Mouse (Mus musculus) kidney, adult 9 months (tissue): ENCODE data around the gene Manba.

Experiments
- DNase-seq: peaks from one replicate; pipeline ENCODE4 v3.0.0; 2022

Gene Manba

GRCm38 (mm10) chr3:135546212-135546923, 61.0 kb downstream of the Manba start:
- DNase-seq, result no peak

GRCm38 (mm10) chr3:135547298-135547697, 61.9 kb downstream of the Manba start:
- no peak for DNase-seq

DNA sequence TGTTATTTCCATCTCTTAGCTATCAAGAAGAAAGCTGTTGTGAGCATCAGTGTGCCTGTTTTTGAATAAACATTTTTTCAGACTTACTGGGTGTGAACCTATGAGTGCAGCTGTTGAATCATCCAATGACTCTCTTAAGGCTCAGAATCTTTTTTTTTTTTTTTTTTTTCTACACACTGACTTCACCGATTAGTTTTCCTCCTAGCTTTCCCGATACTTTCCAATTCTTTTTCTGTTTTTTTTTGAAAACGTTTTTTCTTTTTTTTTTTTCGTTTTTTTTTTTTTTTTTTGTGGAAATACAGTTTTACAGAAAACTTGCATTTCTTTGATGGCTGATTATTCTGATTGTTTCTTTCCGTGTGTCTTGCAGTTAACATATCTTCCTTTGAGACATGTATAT, 67.5 kb downstream of the Manba start:
- DNase-seq, result no peak

DNA sequence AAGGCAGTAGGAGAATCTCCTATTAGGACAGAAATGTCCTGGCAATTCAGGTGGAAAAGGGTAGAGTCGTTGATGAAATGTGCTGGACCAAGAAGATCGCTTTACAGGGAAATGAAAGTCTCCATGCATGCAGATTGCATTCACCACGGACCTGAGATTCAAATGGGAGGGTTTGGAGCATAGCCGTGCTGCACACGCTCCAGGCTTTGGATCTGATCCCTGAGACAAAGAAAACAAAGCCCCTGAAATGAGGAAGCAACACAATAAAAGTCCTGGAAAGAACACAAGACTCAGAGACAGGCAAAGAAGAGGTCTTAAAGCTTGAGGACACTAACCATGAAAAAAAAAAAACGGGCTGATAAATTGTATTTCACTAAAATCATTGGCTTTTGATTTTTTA, 69.8 kb downstream of the Manba start:
- DNase-seq, result no peak

DNA sequence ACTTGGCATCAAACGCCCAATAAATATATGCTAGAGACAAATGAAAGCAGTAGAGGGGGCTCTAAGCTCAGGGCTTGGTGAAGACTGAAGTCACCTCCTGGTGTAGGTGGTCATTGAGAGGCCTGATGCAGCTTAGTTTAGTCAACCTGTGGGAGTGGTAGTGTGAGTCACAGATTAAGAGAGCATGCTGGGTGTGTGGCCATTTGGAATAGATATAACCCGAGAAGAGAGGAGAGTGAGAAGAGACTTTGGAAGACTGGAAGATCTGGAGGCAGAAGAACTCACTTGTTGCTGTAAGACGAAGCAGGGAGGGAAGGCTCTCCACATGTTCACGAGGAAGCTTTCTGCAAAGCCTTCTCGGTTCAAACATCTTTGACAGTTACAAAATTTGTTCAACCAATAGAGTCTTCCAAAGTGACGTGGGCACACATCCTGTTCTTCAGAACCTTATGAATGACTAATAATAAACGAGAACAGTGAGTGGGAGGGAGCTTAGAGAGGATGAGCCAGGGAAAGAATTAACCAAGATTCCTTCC, 70.7 kb downstream of the Manba start:
- no peak for DNase-seq

- no peak for DNase-seq
Observed at GRCm38 (mm10) chr3:135556851-135557662, 71.6 kb downstream of the Manba start.

- DNase-seq, result no peak
Observed at GRCm38 (mm10) chr3:135562036-135562435, 76.6 kb downstream of the Manba start.

GRCm38 (mm10) chr3:135563163-135563689, 77.8 kb downstream of the Manba start:
- DNase-seq, result no peak

DNA sequence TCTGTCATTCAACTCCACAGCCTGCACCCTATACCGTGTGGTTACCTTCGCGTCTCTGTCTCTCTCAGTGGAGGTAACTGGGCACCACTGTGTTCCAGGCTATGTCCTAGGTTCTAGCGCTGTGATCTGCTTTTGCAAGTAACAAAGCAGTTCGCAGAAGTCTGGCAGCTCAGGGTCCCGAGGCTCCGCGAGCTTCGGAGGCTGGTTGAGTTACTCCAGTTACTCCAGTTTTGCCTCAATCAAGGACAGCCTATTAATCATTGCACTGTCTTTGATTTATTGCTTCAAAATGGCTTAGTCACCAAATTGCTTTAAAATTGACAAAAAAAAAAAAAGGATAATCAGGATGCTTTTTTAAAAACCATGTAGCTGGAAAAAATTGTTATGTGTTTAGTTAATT, 79.3 kb downstream of the Manba start:
- no peak for DNase-seq

GRCm38 (mm10) chr3:135565306-135565705, 79.9 kb downstream of the Manba start:
- DNase-seq, result no peak

GRCm38 (mm10) chr3:135567888-135568287, 82.5 kb downstream of the Manba start:
- DNase-seq, result no peak

DNA sequence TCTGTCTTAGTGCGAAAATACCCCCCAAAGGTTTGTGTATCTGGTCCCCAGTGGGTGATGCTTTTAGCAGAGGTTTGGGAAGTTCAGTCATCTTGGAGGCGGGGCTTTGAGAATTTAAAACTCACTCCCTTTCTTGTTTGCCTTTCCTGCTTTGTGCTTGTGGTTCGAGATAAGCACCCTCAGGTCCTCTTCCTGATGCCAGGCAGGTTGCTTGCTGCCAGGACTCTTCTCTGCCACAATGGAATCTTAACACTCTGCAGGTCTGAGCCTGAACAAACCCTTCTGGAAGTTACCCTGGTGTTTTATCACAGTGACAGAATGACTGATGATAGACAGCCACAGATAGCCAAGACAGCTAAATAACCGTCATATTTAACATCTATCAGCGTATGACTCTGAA, 83.2 kb downstream of the Manba start:
- no peak for DNase-seq

GRCm38 (mm10) chr3:135571540-135571939, 86.1 kb downstream of the Manba start:
- peak; percentile 52 for DNase-seq

- DNase-seq, result peak; percentile 24
Observed at GRCm38 (mm10) chr3:135573051-135573450, 87.6 kb downstream of the Manba start.

- DNase-seq, result no peak
Observed at GRCm38 (mm10) chr3:135575126-135575525, 89.7 kb downstream of the Manba start.

- no peak for DNase-seq
Observed at GRCm38 (mm10) chr3:135578588-135579140, 93.3 kb downstream of the Manba start.

DNA sequence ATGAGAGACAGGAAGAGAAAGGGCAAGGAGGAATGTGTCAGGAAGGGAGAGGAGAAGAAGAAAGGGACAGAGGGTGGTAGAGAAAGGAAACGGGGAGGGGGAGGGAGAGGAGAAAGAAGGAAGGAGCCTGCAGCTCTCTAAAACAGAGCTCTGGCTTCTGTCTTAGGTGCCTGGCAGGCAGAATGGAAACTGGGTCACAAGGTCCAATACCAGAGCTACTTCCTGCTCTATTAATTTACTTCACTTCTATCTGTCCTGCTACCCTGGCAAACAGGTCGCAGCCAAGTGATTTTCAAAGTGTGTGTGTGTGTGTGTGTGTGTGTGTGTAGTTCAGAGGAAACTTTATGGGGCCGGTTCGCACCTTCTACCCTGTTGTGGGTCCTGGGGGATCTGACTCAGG, 93.8 kb downstream of the Manba start:
- no peak for DNase-seq

DNA sequence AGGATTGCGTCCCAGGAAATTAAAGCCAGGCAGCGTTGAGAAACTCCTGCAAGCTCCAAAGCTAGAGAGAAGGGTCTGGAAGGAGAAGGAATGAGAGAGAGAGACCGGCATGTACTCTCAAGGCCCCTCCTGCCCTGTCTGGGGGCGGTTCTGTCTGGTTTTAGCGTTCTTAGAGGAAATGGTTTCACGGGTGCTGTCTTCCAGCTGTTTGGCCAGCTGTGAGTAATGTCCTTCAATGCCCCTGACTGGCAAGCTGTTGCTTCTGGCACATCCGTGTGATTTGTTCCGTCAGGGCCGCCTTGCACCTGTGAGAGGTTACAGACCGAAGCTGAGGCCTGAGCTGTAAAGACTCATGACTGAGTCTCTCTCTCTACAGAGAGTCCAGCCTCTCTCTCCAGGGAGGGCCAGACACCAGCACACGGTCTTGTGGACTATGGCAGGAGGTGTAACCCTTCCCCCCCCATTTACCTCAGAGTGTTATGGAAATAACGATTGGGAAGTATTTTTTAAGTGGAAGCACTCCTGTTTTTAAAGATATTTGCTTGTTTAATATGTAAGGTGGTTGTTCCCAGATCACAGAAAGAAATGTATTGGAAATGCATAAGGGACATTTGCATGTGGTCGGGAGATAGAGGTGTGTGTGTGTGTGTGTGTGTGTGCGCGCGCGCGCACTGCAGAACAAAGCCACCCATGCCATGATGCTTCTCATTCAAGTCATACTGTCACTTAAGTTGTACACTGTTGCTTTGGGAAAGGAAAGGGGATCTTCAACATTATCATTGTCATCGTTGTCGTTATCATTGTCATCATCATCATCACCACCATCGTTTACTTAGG, 95.2 kb downstream of the Manba start:
- DNase-seq, result no peak

DNA sequence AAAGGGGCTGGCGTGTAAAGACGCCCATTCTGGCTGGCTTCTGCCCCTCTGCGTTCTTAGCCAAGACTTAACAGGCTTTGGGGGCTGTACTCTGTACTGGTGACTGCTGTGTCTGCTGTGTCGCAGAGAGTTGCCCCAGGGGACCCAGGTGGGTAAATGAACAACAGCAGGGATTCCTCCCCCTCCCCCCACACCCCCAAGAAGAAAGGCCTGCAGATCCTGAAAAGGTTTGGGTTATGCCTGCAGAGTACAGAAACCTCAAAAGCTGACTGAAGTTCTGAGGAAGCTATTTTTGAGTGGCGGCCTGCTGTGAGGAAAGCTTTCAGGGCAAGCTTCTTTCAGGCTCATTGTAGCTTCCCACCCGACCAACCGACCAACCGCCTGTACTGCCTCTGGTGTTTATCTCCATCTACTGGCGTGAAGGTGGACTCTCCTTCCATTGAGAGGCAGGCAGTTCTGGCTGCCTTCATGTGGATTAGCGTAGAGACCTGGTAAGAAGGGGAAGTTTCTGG, 96.3 kb downstream of the Manba start:
- no peak for DNase-seq

DNA sequence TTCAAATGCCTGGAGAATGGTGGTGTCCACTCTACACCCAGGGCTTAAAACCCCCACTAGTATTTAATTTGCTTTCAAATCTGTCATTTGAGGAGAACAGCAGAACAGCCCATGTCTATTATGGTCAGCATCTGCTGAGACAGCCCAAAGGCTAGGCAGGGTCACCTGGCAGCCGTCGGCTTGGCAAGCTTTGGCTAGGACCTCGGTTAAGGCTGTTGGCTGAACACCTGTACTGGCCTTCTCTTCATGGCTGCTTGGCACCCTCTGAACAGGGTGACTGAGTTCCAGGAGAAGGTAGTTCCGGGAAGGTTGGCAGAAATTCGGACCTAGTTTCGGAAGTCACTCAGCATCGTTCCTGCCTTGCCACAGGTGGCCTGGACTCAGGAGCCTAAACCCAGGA, 96.8 kb downstream of the Manba start:
- DNase-seq, result no peak

GRCm38 (mm10) chr3:135585482-135585881, 100.1 kb downstream of the Manba start:
- DNase-seq, result no peak

DNA sequence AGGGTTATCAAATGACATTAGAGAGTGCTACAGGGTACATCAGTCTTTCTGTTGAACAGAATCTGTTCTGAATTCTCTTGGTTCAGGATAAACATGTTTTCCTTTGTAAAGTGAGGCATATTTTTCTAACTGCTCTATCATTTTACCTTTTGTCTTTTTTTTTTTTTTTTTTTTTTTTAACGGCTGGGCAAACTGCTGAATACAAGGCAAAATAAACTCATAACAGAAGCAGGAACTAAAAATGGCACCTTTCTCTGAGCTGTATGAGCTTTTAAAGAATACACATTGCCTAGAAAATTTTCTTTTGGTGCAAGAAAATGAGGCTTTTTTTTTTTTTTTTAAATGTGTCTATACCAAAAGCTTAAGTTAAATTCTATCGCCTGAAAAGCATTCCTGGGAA, 100.6 kb downstream of the Manba start:
- DNase-seq, result no peak
